Mouse (Mus musculus) testis, postnatal 14 days (tissue): ENCODE results near the gene Calcrl.

Source experiments
- DNase-seq: peaks from one replicate; pipeline ENCODE4 v3.0.0; 2021; ENCODE audit warnings: low spot score

Gene Calcrl

DNA sequence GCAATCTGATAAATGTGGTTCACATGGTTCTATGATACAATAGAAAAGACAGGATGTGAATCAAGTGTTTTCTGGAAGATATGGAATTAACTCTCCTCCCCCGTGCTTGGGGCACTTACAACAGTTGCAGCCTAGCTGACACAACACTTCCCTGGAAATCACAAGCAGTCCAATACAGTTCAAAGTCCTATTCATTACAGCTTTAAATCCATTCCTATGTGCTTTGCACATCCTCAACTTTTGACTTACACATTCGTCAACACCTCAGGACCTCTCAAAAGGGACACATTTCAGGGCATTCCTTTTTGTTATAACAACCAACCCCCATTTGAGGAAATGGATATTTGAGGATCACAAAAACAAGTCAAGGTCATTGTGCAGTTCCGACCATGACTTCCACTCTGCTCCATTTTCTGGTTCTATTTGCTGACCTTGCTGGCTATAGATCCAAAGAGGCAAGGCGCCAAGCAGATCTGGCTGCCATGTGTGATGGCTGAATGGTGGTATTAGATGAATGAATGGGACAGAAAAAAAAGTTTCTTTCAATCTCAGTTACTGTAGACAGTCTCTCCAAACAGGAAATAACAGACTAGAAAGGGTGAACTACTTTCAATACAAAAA lies 108.9 kb downstream of the Calcrl start:
- DNase-seq: no peak

- no peak for DNase-seq
These were observed 128.7 kb downstream of the Calcrl start for GRCm38 (mm10) chr2:84296517-84296916.

DNA sequence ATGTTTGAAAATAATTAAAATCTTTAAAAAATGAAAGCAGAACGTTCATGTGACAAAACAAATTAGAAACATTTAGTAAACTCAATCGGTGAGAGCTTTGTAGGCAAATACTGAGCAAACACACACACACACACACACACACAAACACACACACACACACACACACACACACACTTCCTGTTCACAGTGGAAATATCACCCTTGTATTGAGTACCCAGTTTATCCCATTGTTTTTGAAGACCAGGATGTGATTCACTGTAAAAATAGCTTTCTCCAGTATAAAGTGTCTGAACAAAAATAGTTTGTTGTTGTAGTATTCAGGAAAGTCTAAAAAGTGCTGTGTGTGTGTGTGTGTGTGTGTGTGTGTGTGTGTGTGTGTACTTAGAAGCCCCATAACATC lies 130.1 kb downstream of the Calcrl start:
- no peak for DNase-seq

GRCm38 (mm10) chr2:84294611-84295010 lies 130.6 kb downstream of the Calcrl start:
- no peak for DNase-seq

DNA sequence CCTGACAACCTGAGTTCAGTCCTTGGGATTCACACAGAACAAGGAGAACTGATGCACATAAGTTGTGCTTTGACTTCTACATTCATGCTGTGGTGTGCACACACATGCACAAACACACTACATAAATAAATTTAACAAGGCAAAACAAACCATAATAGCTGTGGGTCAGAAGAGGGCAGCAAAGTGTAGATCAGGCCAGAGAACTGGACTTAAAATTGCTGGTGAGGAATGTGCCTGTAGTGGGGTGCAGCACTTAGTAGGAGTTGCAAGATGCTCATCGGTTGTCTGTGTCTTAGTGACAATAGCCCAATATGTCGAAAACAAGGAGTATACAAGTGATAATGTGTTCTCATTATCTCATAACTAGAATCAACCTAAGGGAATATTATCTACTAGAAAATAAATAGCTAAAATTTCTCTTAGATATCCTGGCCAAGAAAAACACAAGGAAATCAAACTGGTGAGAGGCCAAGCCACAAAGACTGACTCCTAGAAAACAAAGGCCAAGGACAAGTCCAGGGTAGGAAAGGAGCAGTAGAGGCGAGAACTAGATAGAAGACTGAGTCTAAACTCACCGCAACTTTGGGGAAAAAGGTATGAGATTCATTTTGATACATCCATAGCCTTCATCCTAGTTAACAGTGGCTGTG lies 132.7 kb downstream of the Calcrl start:
- no peak for DNase-seq

- DNase-seq: no peak
These were observed 136.2 kb downstream of the Calcrl start for GRCm38 (mm10) chr2:84288940-84289557.
